Mouse (Mus musculus): Measurements from ENCODE around the gene Wasf2.

The Wasf2 gene

DNA sequence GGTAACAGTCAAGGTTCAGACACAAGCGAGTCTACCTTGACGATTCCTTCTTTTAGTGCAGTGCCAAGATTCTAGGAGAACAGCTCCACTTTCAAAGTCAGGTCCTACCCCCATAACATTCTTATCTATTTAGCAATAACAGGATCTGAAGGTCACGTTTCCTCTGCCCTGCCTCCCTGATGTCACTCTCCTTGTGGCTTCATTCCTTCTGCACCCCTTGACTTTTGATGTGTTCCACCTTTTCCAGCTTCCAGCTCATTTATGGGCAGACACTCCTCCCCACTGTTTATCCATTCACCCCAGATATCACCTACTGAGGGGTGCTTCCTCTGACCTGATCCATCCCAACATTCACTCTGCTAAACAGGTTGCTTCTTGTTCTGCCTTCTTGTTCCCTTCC, 3.2 kb upstream of the Wasf2 start:
- DNase-seq (ENCODE audit: low spot score in 2 of 2), result no peak

DNA sequence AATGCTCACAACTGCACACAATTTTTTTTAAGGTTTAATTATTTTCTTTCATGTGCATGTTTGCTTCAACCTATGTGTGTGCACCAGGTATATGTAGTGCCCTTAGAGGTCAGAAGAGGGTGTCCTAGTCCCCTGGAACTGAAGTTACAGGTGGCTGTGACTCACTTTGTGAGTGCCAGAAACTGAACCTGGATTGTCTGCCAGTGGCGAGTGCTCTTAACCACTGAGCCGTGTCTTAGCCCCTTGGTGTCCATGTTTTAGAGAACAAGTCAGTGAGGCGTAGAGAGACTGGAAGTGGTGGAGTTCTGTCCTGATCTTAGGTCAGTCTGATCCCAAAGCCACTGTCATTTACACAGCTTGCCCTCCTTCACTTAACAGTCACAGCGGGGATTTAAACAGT, 2.4 kb upstream of the Wasf2 start:
- no peak for DNase-seq (ENCODE audit: low spot score in 2 of 2)

DNA sequence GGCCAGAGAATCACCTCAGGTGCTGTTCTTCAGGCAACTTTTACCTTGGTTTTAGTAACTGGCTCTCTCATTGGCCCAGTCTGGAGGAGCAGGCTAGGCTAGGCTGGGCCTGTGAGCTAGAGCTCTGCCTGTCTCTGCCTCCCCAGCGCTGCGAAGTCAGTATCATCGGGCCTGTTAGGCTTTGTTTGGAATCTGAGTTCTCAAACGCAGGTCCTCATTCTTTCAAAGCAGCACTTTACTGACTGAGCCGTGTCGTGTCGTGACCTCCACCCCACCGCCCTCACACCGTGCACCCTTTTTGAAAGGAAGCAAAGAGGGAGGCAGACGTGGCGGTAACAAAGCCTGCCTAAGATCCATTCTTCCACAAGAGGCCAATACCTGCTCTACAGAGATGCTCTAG, 914 bp upstream of the Wasf2 start:
- DNase-seq (ENCODE audit: low spot score in 2 of 2), result no peak

GRCm38 (mm10) chr4:133130890-133131741, 811 bp downstream of the Wasf2 start:
- DNase-seq (ENCODE audit: low spot score in 2 of 2), result no peak

GRCm38 (mm10) chr4:133132027-133132426, 1.7 kb downstream of the Wasf2 start:
- DNase-seq (ENCODE audit: low spot score in 2 of 2), result no peak

DNA sequence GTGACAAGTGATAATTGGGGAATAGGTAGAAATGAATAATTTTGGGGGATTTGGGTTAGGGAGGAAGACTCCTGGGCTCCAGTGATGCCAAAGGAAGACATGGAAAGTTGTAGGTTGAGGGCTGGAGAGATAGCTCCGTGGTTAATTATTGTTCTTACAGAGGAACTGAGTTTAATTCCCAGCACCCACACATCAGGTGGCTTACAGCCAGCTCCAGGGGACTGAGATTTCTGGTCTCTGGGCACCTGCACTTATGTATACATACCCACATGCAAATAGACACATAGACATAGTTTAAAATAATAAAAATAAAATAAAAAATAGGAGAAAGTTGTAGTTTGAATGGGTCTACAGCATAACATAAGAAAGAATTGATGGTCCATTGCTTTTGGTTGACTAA, 6.6 kb downstream of the Wasf2 start:
- no peak for DNase-seq (ENCODE audit: low spot score in 2 of 2)

DNA sequence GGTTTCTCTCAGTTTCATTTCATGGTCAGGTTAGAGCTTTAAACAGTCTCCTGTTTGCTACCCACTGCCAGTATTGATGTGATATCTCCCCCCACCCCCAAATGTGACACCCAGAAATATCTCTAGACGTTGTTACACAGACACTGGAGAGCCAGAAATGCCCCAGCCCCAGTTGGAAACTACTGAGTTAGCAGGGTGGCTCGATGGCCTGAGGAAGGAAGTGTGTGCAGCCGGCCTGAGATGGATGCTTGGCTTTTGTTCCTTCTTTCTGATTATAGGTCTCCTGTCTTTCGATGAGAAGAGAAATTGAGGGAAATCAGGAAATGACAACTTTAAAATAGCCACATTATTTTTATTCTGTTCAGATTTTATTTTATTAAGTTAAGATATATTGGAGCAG, 8.7 kb downstream of the Wasf2 start:
- DNase-seq (ENCODE audit: low spot score in 2 of 2), result no peak

- no peak for DNase-seq (ENCODE audit: low spot score in 2 of 2)
Measured at GRCm38 (mm10) chr4:133155006-133155405, 24.7 kb downstream of the Wasf2 start.

GRCm38 (mm10) chr4:133155726-133156125, 25.4 kb downstream of the Wasf2 start:
- DNase-seq (ENCODE audit: low spot score in 2 of 2), result no peak

- no peak for DNase-seq (ENCODE audit: low spot score in 2 of 2)
Measured at GRCm38 (mm10) chr4:133156422-133156821, 26.1 kb downstream of the Wasf2 start.

- no peak for DNase-seq (ENCODE audit: low spot score in 2 of 2)
Measured at GRCm38 (mm10) chr4:133156831-133157230, 26.5 kb downstream of the Wasf2 start.

DNA sequence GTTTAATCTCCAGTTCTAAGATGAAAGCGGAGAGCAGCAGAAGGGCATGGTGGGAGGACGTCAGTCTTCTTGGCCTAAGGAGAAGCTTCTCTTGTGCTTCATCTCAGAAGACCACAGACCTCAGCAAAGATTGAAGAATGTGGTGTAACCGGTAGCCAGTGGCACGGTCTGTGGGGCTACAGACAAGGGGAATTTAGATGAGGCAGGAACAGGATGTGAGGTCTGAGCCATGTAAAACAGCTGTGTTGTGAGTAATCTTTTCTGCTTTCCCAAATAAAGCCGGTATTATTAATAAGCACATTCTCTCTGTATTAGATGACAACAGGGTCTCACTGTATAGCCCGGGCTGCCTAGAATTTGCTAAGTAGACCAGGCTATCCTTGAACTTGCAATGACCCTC, 28.8 kb downstream of the Wasf2 start:
- no peak for DNase-seq (ENCODE audit: low spot score in 2 of 2)

- no peak for DNase-seq (ENCODE audit: low spot score in 2 of 2)
Measured at GRCm38 (mm10) chr4:133159646-133160045, 29.3 kb downstream of the Wasf2 start.

GRCm38 (mm10) chr4:133160211-133160610, 29.9 kb downstream of the Wasf2 start:
- no peak for DNase-seq (ENCODE audit: low spot score in 2 of 2)

DNA sequence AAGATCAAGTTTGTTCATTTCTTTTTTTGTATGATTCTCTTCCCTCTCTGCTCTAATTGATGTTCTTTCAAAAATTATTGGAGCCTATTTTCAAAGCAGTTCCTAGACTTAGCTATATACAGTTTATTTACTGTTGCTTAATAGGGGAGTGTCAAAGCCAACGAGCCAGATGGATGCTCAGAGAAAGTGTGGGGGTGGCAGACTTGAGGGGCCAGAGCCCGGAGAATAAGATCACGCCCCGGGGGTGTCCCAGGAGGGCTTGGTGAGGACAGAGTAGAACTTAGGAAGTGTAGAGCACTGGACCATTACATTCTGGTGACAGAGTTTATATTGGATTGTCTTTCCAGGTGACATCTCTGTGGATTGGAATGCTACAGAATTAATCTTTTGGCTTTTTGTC, 30.5 kb downstream of the Wasf2 start:
- DNase-seq (ENCODE audit: low spot score in 2 of 2), result no peak

DNA sequence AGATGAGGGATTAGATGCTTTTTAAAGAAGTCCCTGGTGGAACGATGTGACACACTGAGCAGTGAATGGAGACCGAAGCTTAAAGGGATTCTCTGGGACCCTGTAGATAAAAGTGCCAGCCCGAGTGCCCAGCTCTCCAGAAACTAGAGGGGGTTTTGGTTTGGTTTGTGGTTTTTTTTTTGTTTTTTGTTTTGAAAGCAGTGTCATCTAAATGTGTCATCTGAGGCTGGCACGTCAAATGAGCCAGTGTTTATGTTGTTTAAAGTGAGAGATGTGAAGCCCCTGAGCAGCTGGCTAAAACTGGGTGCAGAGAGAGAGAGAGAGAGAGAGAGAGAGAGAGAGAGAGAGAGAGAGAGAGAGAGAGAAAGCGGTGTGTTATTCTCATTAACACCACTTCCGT, 31.9 kb downstream of the Wasf2 start:
- DNase-seq (ENCODE audit: low spot score in 2 of 2), result no peak

DNA sequence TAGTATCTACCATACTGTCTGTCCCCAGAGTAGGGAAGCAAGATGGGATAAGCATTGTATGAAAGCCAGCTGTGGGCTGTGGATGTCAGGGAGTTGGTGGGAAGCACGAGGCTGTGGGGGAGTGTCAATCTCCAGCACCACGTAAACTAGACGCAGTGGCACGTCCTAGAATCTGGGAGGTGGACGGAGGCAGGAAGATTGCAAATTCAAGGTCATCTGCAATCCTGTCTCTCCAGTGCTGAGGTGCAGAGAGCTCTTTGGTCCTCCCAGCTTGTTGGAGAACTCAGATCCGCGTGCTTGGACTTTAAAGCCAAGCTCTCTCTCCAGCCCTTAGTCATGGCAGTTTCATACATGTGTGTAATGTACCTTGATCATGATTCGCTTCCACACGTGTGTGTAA, 36.5 kb downstream of the Wasf2 start:
- DNase-seq (ENCODE audit: low spot score in 2 of 2), result no peak

GRCm38 (mm10) chr4:133169237-133170055, 39.1 kb downstream of the Wasf2 start:
- DNase-seq (ENCODE audit: low spot score in 2 of 2), result no peak

DNA sequence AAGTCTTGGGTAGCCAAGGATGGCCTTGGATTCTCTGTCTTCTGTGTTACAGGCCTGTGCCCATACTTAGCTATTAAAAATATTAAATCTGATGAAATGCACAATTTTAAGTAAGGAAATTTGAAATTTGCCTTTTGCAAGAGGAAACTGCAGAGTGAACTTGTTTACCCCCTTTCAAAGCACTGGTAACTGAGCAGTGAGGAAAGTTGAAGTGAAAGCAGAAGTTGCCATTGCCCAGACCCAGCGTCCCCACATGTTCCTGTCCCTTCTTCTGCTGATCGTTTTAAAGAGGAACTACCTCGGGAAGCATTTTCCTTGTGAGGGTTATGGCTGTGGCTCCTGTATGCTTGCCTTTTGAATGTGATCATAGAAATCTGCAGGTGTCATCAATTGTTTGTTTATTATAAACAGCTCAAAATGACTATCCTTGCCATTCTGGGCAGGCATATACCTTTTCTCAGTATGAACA, 39.8 kb downstream of the Wasf2 start:
- no peak for DNase-seq (ENCODE audit: low spot score in 2 of 2)

DNA sequence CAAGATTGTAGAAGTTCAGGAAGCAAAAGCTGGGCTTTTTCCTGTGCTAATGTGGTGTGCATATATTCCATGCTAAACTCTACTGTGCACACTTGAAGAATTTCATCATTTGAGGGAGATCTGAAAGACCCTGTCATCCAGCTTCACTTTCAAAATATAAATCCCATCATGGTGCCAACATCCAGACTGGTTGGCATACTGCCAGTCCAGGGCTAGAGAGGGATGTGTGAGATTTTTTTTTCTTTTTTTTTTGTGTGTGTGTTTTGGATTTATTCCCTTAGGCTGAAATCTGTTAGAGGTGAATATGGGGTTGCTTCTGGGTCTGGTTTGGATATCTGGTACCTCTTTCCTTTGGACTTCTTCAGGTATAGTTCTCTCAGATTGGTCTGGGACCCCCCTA, 40.3 kb downstream of the Wasf2 start:
- DNase-seq (ENCODE audit: low spot score in 2 of 2), result no peak

- DNase-seq (ENCODE audit: low spot score in 2 of 2), result no peak
Measured at GRCm38 (mm10) chr4:133172451-133172850, 42.1 kb downstream of the Wasf2 start.

- no peak for DNase-seq (ENCODE audit: low spot score in 2 of 2)
Measured at GRCm38 (mm10) chr4:133174361-133174760, 44.1 kb downstream of the Wasf2 start.

- DNase-seq (ENCODE audit: low spot score in 2 of 2), result no peak
Measured at GRCm38 (mm10) chr4:133175274-133175673, 45.0 kb downstream of the Wasf2 start.
